Mouse (Mus musculus): Measurements from ENCODE around the gene Macrod2.

Macrod2 gene

GRCm38 (mm10) chr2:142401359-142401758 lies 2006.2 kb downstream of the Macrod2 start:
- DNase-seq, result no peak

- no peak for DNase-seq
These were observed 2008.3 kb downstream of the Macrod2 start for GRCm38 (mm10) chr2:142403394-142403793.

- DNase-seq, result no peak
These were observed 2009.2 kb downstream of the Macrod2 start for GRCm38 (mm10) chr2:142404321-142404720.

- no peak for DNase-seq
These were observed 2012.2 kb downstream of the Macrod2 start for GRCm38 (mm10) chr2:142407341-142407740.

GRCm38 (mm10) chr2:142410124-142410523 lies 2015.0 kb downstream of the Macrod2 start:
- DNase-seq, result no peak

- DNase-seq, result no peak
These were observed 2038.0 kb downstream of the Macrod2 start for GRCm38 (mm10) chr2:142433126-142433525.

- no peak for DNase-seq
These were observed 2039.6 kb downstream of the Macrod2 start for GRCm38 (mm10) chr2:142434731-142435130.

- no peak for DNase-seq
These were observed 2042.7 kb downstream of the Macrod2 start for GRCm38 (mm10) chr2:142437606-142438461.
